Mouse (Mus musculus) adipocyte (in vitro differentiated cells): ENCODE data around the gene Ccnl1.

ENCODE experiments used
- DNase-seq: peaks from one replicate; pipeline ENCODE4 v3.0.0-alpha.2; 2016; ENCODE audit warnings: low spot score

Gene Ccnl1

DNA sequence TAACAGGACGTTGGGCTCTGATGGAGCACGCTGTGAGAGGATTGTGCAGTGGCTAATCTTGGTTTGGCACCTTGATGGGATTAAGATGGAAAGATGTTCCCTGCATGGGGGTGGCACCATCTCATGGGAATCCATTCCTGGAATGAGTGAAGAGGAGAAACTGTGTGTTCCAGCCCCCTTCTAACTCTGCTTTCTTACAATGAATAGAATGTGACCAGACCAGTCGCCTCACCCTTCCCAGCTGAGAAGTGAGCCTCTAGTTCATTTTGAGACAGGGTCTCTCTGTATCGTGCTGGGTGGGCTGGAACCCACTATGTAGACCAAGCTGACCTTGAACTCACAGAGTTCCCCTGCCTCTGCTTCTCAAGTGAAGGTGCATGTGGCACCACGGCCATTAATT, 31.6 kb downstream of the Ccnl1 start:
- no peak for DNase-seq

DNA sequence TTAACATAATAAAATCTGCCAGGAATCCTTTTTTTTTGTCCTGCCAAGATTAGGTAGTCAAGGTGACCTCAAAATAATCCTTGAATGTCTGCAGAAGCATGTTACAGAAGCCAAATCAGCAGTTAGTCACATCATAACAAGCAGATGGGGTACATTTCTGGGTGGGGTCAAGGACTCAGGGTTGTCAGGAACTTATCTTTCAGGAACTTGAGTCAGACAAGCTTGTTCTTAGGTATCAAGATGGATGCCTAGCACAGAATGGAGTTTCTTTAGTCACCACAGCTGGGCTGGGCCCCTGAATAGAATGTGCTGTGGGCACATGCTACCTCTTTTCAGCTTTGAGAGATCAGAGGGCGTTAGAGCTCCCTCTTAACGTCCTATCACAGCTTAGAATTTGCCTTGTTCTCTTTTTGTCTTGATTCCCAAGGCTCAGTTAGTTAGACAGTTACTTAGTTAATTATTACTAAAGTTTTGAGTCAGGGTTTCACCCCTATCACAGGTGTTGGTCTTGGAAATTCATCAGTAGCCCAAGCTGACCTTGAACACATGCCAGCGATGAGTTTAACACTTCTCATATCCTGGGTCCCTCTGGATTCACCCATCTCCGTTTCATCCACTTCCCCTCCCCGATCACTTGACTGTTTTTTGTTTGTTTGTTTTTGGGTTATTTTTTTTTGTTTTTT, 32.9 kb downstream of the Ccnl1 start:
- no peak for DNase-seq

DNA sequence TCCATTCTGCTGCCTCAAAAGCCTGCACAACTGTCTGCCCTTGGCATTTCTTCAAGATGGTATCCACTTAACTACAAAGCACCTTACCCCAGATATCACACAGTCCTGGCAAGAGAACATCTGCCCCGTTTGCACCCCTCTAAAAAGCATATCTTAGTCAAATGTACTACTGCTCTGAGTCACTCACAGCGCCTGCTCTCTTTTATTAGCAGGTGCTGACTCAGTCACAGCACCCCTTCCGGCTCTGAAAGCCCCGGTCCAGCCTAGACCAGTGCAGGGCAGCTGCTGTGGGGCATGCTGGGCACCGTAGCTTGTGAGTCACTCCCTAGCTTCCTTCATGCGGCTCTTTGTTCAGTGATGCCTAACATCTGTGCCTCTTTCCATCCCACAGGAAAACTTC, 35.6 kb downstream of the Ccnl1 start:
- DNase-seq, result peak; percentile 52

DNA sequence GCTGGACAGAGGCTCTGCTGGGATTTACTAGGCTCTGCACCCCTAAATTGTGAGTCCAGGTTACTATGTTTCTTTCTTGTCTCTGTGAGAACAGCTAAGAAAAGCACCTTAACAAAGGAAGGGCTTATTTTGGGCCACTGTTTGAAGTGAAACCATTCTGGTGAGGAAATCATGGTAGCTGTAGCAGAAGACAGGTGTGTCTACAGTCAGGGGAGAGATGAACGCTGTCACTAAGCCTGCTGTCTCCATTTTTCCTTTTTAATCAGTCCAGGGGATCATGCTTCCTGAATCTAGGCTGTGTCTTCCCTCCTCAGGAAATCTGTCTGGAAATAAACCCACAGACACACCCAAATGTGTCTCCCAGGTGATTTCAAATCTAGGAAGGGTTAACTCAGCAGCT, 36.4 kb downstream of the Ccnl1 start:
- DNase-seq, result no peak

DNA sequence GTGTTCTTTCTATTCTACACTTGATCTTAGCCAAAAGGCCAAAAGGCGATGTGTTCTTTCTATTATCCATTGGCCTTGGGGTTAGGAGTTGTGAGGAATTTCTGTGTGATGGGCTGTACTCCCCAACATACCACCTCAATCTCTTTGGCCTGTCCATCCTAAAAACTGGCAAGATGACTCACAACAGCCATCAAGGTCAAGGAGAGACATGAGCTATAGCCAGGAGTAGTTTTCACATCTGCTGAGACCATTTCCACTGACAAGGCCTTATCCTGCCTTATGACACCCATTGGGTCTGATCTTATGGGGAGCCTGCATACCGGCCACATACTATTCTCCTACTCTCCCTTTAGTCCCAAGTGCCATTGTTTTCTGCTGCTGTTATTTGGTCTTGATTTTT, 39.0 kb downstream of the Ccnl1 start:
- no peak for DNase-seq

DNA sequence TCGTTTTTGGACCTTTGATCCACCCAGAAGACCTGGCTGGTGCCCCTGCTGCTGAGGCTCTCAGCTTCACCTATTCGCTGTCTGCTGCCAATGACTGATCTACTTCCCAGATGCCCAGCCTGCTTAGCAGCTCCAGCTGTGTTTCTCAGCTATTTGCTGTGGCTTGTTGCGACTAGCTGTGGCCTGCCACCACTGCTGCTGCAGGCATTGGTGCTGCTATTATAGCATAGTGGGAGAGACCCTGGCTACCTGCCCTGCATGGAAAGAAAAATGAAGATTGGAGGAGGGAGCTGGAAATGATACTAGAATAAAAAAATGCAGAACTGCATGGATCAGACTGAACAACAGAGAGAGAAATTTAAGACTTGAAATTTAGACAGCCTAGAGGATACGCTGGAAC, 45.1 kb downstream of the Ccnl1 start:
- DNase-seq, result no peak

DNA sequence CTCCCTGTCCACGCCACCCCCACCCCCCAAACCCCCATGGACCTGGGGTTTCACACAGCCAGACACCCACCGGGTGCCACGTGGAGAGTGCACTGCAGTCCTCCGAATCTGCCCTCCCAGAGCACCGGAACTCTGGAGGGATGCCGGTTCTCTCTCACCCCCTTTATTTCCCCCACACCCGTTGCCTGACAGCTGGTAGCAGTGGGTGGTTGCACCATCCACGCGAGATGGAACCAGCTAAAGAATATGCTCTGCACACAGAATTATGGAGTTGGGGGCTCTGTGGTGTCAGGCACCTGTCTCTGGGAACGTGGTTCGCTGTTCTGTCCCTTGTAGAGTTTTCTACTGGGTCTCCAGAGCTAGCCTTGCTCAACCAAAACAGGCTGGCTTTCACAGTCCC, 45.8 kb downstream of the Ccnl1 start:
- DNase-seq, result no peak

DNA sequence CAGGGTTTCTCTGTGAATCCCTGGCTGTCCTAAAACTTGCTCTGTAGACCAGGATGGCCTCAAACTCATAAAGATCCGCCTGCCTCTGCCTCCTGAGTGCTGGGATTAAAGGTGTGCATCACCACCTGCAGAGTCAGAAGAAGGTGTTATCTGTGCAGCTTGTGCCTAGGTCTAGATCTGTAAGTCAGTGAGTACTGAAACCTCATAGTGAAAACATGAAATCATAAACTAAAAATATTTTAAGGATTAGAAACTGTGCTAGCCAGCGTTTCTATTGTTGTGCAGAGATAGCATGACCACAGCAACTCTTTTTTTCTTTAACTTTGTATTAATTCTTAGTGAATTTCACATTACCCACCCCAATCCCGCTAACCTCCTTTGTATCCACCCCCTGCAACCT, 46.8 kb downstream of the Ccnl1 start:
- DNase-seq, result no peak

DNA sequence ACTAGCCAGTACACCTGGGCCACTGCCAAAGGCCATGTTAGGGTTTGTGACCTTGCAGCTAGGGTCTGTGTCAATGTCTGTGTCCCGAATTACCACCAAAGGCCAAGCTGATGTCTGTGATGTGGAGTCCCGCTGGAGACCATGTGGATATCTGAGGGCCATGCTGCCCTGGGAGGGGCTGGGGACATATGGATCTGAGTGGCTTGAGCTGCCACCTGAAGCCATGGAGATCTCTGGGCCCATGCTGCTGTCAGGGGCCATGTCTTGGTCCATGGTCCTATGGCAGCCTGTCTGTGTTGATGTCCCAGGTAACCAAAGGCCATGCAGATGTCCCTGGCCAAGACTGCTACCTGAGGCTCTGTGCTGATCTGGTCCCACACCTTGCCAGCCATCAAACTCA, 48.6 kb downstream of the Ccnl1 start:
- no peak for DNase-seq

DNA sequence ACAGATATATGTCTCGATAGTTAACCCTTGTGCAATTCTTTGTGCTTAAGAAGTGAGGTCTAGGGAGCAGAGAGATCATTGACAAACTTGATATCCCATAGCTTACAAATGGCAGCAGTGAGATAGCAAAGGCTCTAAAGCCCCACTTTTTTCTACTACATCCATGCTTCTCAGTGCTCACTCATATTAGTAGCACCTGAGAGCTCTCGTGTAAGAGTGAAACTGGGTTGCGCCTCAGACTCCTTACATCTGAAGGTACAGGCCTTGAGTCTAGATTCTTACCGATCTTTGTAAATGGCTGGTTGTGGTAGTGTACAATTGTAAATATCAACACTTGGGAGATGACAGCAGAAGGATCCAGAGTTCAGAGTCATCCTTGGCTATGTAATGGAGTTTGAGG, 50.5 kb downstream of the Ccnl1 start:
- no peak for DNase-seq

DNA sequence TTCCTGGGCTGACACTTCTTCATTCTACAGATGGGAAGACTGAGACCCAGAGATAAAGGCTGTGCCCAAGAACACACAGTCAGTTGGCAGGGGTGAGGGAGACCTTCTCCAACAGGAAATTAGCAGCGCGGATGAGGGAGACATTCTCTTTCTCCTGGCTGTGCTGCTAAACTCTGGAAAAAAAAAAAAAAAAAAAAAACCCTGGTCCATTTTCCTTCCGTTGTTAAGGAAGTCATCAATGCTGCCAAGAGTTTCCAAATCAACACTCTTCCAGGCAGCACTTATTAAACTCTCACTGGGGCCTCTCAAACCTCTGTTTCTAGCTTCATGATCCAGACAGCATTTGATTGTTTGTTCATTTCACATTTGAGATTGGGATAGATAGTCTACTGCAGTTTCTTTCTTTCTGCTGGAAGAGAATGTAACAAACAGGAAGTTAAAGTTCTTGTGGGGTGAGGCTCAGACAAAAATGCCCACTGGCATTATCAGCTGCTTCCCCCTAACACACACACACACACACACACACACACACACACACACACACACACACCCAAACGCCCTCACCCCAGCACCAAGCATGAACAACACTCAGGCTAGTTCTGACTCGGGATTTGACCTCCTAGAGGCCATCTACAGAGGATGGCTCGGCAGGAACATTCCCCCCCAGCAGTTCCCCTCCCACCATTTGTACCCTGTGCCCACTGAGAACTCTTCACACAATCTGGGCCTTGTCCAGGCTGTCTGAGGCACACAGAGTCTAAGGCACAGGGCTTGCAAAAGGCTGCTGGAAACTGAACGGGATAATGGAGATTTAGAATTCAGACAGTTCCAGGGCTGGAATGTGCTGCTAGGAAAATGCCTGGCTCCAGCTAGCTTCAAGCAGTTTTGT, 52.5 kb downstream of the Ccnl1 start:
- DNase-seq, result peak; percentile 69

DNA sequence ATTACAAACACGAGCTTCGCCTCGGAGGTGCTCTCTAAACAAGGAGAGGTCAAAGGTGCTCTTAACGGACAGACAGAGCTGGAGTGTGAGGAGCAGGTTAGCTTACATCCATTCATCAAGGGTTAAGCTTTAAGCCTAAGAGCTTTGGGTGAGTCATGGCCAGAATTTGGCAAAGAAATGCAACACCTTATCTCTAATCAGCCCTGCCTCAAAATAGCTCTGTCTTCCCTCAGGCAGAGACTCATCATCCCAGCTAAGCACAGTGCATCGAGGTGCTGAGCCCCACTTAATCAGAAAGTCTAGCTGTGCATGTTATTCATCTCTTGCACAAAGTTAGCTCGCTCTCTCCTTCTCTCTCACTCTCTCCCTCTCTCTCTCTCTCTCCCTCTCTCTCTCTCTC, 53.3 kb downstream of the Ccnl1 start:
- DNase-seq, result no peak

DNA sequence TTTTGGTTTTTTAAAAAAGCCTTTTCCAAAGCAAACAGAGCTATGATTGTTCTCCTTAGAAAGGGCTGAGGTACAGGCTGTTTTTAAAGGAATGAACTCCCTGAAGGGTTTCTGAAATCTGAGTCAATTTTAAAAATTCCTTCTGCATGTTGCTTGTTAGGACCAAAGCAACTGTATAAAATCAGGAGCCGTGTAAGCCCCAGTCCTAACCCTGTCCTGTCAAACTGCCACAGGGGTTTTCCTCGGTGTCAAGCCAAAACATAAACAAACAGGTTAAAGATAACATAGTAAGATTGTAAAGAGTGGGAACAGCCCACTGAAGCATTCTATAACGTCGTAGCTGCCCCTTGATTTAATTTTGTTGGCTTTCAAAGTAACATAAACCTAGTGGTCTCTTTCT, 53.9 kb downstream of the Ccnl1 start:
- DNase-seq, result no peak

DNA sequence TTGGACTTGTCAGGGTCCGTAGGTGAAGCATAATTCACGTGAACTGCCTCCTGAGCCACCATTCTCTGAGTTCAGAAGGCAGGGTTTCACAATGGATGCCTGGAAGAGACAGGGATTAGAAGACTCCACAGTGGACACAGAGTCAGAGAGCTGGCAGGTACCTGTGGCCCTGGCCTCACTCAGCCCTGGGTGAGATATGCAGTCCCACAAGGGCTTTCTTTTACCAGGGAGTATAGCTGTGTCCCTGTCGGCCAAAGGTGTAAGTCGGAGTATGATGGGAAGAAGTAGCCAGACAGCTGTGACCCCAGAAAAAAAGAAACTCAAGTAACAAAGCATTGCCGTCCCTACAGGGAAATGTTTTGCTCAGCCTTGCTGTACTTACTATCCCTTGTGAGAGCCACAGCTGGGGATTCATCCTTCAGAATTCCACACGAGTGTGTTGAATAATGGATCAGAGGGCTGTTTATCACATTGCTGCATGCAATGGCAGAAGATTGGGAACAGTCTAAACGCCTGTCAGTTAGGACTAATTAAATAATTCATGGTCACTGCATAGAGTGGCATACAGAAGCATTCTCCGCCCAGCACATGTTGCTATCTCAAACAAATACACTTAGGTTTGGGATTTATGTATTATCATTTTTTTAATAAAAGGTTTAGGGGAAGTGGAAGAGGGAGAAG, 59.3 kb downstream of the Ccnl1 start:
- DNase-seq, result no peak

DNA sequence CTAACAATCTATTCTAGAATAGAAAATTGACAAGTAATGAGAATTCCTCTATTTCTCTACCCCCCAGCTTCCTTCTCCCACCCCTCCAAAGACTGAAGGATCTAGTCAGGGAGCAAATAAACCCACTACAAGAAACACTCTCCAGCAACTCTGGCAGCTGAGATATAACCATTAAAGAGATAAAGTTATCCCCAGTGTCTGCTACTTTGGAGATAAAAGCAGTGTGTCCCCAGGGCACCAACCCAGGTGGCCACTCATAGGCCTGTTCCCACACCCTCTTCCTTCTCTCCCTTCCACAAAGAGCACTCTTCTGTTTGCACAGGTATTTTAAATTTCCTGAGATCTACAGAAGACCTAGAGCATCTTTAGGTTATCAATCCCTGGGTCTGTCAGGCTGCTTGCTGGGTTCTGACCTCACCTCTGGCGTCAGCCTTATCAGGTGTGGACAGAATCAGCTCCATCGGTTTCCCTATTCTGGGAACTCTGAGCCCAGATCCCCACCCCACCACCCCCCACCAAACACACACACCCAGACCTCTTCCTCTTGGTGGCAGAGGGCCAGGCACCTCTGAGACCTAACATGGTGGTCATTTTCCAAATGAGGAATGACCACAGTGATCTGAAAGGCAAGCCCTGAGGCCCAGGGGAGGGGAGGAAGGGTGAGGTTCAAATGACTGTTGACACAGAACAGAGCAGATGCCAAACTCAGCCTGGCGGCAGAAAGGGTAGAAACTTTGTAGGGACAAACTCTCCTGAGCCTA, 60.6 kb downstream of the Ccnl1 start:
- peak; percentile 60 for DNase-seq
